Mouse (Mus musculus): ENCODE measurements around the gene Mmp24.
"Not testable (repeated sequence)": the region's sequence is repeated elsewhere in the genome, so short reads cannot be mapped to it uniquely, and the experiment has no call there.

Mmp24 gene

DNA sequence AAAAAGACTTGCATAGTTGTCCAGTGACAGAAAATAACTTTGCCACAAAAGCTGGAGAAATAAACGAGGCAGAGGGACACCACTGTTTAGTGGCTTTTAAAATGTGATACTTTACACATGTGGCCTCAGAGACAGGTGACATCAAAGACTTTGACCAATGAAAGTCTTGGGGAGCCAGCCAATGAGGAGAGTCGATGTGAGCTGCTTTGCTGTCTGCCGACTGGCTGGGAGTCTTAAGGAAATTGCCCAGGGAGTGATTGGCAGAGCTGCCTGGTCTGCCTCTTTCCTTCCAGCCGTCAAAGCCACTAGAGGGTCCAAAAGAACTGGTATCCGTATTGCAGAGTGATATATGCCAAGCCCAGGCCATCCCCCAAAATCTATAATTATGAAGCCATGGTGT lies 39.7 kb downstream of the Mmp24 start:
- no peak for DNase-seq (ENCODE audit: low spot score)

DNA sequence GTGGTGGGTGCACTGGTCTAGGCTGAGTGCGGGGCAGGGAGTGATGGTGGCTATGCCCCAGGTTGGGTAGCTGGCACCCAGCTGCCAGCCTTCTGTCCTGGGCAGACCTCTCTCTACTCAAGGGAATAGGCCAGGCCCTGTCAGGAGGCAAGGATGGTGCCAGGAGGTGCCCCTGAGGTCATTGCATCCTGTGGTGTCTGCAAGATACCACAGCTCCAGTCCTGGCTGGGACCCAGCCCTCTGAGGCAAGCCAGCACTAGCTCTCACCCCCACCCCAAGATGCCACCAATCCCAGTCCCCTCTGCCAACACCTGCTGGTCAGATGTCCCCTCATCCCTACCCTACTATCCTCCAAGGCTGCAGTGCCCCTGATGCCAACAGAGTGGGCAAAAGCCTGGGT lies 41.0 kb downstream of the Mmp24 start:
- DNase-seq (ENCODE audit: low spot score) = no peak

DNA sequence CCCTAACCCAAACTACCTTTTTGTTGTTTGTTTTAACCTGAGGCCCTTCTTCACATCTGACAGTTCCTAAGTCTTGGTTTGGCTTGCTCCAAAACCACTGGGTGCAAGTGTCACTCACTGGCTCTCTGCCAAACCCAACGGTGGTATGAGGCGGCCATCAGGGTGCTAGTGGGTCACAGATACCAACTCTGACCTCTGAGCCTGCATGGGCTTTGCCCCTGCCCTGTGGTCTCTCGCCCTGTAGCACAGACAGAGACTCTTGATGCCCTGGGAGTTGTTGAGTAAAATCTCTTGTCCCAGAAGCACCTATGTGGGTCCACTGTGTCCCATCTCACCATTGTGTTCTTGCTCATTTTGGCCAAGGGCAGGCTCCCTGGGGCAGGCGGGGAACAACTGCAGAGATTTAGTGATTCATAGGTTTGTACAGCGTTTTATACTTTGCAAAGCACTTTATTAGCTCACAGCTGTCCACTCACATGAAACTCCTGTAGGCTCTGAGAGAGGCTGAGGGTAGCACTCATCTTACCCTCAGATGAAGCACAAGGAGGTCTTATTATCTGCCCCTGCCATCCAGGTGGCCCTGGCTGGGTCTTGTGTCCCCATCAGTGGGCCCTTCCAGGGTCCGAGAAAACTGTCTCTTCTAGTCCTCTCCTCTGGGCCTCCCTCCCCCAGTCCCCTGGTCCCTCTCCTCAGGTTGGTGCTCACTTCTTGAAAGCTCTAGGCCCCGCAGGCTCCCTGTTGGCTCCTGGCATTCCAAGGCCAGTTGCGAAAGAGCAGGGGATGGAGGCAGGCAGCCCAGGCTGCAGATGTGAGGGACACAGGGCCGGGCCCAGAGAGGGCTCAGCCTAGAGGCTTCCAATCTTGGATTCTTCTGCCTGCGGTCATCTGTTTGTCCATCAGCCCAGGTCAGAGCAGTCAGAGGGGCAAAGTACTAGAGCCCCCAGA lies 42.4 kb downstream of the Mmp24 start:
- DNase-seq (ENCODE audit: low spot score) = peak; percentile 47

DNA sequence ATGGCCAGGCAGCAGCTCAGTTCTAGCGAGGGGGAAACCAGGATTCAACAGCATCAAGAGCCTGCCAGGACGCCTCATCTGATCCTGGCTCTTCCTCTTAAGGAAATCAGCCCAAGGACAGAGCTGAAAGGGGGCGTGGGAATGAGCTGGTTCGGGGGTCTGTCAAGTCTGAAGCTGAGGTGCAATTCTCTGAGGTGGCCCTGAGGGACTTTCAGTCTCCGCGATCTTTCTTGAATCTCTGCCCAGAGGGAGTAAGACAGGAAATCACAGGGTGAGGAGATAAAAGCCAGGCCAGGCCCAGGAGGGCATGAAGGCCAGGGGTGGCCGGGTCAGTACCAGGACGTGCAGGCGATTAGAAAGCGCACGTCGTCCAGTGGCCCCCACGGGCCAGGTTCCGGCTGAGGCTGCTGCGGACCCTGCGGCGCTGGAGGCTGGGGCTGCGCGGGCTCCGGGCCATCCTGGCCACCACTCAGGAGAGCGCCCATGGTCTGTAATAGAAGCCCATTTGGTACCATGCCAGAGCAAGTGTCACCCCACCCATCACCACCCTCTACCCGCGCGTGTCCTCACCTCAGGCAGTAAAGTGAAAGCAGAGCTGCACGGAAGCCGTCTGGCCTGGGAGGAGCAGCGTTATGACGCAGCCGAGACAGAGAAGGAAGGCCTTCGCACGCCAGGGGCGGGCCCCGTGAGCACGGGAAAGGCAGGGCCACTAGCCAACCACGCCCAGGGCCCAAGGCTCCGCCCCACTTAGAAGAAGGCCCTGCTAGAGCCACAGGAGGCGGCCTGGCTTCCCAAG lies 43.7 kb downstream of the Mmp24 start:
- peak; percentile 97 for DNase-seq (ENCODE audit: low spot score)

DNA sequence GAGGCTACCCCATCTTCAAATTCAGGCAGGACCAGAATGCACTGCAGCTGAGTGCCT lies 44.1 kb downstream of the Mmp24 start, which contains the start of gene BC029722:
BC029722 (minus strand) TSS at position 35 of the 57 bp plus-strand sequence.
- no peak for DNase-seq (ENCODE audit: low spot score)

DNA sequence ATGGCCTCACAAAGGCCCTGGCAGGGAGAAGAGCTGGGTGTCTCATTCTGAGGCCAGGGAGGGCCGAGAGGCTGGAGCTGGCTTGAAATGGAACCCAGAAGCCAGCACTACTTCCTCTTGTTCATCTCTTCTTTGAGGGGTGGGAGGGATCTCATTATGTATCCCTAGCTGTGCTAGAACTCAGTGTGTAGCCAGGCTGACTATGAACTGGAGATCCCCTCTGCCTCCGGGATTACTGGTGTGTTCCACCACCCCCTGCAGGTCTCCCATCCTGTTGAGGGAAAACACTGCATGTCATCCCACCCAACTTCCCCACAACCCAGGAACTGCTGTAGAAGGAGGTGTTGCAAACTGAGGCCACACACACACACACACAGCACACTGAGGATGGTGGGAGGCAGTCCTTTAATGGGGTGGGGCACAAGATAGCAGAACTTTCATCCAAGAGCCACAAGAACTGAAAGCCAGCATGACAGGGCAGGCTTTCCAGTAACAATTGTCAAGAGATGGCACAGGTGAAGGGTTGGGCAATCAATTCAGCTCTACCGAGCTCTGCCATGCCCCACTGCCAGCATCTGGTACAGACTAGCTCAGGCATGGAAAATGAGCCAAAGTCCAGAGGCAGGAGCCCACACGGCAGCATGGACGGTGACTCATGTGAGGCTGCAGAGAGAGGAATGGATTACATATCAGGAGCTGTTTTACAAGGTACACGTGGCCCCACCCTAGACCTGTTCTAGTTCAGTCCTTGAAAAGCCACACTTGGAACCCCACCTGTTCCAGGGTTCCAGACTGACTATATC lies 44.5 kb downstream of the Mmp24 start:
- peak; percentile 37 for DNase-seq (ENCODE audit: low spot score)

DNA sequence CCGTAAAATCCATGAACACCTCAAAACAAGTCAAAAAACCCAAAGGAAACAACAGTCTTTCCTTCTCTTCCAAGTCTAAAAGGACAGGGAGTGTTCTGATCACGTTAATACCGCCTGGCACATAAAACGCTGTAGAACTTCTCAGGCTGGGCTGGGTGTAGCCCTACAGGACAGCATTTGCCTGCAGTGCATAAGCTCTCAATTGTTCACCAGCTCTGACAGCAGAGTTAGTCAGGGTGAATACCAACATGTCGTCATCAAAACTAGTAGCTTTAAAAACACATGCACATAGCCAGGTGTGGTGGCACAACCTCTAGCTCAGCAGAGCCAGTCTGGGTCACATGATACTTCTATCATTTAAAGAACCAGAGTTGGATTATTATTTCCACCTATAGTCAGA lies 45.6 kb downstream of the Mmp24 start:
- DNase-seq (ENCODE audit: low spot score) = no peak

DNA sequence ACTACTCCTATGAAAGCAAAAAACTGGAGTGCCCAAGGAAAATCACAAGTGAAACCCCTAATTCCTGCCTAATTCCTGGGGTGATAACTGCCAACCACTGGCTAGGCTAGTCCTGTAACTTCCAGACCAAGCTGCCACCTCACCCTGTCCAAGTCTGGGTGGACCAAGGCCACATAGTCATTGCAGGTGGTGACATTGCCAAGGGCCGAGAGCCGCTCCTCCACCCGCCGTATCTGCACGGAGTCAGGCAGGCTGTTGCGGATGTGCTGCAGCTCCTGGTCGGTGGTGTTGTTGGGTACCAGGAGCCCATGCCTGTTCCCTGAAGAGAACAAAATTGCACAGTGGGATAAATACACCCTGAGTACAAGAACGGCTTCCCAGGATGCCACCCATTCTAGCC lies 48.6 kb downstream of the Mmp24 start:
- no peak for DNase-seq (ENCODE audit: low spot score)

DNA sequence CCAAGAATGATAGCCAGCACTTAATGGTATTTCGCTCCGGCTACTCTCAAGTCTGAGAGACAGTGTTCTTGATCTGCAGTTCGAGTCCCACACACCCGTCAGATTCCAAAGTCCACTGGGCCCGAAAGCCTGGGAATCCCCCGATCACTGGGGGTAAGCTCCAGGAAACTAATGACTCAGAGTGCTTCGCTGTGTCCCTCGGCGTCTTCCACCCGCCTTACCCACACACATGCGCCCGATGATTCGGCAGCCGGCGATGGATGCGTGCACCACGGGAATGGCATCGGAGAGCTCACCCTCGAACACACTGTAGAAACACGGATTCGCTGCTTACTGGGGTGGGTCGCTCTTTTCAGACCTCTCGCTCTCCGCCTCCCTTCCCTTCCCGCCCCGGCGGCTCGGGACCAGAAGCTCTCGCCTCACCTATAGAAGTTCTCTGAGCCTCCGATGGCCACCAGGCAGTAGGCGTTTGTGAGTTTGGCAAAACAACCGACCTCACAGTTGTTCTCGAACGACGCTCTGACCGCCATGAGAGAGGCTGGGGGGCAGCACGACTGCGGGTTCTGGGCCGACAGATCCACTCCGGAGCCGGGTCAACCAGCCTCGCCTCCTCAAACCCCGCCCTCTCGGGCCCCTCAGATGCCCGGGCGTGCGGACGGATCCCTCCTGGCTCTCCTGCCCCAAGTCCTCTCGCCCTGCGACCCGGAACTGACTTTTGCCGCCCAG lies 50.9 kb downstream of the Mmp24 start:
- DNase-seq (ENCODE audit: low spot score) = no peak

DNA sequence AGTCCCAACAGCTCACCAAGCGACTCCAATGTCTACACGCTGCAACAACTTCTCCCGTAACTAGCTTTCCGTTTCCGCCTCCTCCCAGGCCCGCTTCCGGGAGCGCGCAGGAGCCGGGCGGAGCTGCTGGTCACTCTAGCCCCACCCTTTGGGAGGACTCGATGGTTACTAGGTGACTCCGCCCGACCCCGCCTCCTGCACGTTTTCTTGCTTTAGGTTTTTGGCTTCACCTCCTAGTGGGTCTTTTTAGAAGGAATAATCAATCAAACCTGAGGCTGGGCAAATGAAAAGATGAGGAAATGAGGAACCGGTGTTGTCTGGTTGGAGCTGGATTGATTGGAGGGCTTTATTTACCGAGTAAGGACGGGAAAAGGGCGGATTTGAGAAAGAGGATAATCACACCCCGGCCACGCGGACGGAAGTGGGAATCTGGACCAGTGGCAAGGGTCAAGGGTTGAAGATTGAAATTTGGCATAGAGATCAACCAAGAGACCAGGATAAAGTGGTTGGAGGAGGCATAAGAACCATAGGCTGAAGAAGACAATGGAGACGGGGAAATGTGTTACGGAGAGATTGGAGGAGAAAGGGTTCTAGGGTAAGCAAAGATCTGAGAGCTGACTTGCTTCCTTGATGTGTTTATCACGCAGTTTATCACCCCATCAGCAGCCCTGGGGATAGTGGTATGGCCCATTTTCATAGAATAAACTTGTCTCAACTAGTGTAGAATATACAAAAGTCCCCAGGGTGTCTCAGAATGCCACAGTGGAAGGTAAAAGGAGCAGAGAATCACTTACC lies 51.7 kb downstream of the Mmp24 start, which contains the start of gene Eif6:
Eif6 (minus strand) TSS at position 296 of the 795 bp plus-strand sequence.
- DNase-seq (ENCODE audit: low spot score) = peak; percentile 91

DNA sequence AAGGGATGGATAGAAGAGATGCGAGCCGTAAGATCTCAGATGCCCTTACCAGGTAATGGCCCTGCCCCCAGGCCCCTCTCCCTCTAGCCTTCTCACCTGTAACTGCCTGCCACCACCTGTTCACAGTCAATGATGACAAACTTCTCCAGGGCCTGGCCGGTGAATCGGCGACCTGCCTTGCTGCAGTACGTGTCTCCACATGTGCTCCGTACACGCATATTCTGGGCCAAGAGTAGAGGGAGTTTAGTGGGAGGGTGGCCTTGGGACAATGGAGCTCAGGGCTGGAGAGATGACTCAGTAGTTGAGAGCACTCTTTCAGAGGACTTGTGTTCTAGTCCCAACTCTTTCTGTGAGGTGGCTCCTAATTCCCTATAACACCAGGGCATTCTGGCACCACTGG lies 55.7 kb downstream of the Mmp24 start:
- DNase-seq (ENCODE audit: low spot score) = peak; percentile 63

DNA sequence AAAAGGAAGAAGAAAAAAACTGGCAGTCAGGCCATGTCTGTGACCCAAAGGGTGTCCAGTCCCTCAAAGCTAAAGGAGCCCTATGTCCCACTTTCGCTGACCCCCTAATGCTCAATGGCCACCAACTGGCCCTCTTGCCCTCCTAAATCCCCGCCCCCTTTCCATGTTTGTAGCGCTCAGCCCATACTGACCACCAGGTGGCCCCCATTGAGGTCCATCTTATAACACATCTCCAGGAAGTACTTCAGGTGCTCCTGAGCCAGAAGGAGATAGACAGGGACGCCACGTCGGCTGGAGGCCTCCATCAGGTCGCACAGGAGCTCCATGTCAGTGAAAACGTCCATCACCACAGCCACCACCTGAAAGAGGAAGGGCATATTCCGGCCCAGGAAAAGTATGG lies 56.2 kb downstream of the Mmp24 start:
- no peak for DNase-seq (ENCODE audit: low spot score)

DNA sequence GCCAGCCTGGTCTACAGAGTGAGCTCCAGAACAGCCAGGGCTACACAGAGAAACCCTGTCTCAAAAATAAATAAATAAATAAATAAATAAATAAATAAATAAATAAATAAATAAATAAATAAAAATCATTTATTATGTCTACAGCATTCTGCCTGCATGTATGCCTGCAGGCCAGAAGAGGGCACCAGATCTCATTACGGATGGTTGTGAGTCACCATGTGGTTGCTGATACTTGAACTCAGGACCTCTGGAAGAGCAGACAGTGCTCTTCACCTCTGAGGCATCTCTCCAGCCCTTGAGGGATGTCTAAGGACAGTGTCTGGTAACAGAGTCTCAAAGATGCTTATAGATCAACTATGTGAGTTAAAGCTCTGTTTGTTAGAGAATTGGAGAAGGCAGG lies 56.9 kb downstream of the Mmp24 start:
- DNase-seq (ENCODE audit: low spot score) = not testable (repeated sequence)

DNA sequence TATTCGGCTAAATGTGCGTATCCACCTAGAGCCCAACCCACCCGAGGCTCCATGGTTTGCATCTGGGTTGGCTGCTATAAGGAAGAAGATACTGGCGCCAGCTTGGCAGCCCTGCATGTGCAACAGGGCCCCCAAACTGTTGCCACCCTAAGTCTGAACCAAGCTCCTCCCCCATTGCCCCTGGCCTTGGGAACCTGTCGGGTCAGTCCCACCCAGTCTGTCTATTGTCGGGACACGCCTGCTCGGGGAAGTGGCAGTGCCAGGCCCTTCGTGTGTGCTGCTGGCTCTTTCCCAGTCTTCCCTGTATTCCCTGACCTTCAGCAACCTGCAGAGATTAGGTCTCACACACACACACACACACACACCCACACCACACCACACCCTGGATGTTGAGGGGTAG lies 59.6 kb downstream of the Mmp24 start, which contains the start of gene Fam83c:
Fam83c (minus strand) TSS at position 123 of the 400 bp plus-strand sequence.
- peak; percentile 43 for DNase-seq (ENCODE audit: low spot score)

DNA sequence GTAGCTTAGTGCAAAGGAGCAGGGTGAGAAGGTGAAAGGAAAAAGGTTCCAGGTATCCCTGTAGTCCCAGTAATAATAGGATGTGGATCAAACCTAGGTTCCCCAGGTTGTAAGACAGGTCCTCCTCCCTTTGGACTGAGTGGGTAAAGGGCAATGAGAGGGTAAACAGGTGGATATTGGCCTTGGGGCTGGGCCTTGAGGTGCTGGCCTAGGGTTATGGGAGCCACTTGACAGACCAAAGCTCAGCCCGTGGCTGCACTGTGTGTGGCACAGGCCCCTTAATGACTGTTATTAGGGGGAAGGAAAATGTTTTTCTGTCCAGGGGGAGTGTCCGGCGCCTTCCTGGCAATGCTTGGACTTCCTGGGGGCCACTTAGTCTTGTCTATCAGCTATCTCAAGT lies 62.8 kb downstream of the Mmp24 start:
- no peak for DNase-seq (ENCODE audit: low spot score)

DNA sequence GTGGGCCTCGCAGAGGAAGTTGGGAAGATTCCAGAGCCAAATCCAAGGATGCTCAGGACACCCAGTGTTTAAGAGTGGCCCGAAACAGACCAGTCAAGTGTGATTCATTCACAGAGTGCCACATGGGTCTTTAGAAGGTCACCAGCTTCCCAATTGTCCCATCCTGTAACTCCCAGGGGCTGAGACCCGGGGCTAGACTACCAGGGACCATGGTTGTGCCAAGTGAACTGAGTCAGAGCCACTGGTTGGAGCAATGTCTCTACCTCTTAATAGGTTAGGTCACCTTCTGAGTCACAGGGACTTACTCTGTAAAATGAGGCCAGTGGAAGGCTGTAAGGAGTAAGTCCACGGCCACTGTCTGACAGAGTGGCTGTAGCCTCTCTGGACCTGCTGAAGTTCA lies 63.8 kb downstream of the Mmp24 start:
- no peak for DNase-seq (ENCODE audit: low spot score)

DNA sequence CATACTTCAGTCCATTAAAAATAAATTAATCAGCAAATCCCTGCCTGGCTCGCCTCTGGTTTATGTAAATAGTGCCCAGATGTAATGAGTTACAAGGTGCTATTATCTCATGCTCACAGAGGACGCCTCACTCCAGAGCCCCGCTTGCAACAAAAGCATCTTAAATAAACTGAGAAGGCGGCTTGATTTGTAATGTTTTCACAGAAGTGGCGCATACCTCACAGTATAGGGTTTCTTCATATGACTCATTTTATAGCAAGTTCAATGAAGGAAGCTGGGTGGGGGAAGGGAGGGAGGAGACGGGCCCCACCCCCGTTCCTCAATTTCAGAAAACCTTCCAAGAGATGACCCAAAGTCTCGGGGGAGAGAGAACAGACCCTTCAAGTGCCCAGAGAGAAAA lies 71.8 kb downstream of the Mmp24 start:
- DNase-seq (ENCODE audit: low spot score) = no peak

DNA sequence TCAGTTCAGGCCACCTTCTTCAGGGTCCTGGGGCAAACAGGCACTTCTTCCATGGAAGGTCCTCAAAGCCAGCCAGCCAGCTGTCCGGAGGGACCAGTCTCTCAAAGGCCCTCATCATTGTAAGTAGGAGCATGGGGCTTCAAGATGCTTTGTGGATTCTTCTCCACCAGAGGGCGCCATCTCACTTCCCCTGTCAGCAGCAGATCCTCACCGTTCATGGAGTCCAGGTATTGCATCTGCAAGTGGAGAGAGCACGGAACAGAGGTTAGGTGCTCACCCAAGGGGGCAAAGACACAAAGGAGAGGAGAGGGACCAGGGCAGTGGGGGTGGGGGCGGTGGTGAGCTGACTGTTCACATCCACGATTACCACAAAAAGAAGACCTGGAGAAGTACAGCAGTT lies 73.1 kb downstream of the Mmp24 start:
- peak; percentile 83 for DNase-seq (ENCODE audit: low spot score)

DNA sequence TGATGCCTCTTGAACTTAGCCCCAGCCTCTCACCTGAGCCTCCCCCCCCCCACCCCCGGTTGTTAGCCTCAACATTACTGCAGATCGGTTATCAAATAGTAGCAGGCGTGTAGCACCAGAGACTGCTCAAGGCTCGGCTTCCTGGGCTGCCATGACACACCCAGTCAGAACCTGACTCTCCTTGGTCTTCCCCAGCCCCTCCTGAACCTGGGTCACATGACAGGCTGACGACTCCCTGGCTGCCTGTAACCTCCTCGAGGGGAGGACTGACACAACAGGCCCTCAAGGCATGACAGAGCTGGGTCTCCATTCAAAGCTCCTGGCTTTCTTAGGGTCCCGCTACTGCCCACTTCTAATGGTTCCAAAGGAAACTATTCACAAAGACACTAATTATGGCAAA lies 74.3 kb downstream of the Mmp24 start:
- no peak for DNase-seq (ENCODE audit: low spot score)

DNA sequence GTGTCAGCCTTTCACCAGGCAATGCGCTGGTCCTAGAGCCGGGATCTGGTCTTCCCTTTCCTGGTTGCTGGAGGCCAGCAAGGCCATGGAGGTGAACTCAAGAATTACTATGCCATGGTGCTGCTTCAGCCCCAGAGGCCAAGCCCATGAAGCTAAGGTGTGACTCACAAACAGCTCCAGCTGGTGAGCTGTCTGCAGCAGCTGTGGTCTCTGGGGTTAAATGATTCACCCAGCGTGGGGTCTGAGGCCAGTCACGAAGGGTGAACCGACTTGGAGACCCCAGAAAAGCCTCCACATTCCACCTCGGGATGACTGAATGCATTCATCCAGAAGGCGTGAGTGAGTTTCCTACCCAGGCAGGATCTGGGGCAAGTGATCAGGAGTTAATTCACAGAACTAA lies 75.0 kb downstream of the Mmp24 start:
- DNase-seq (ENCODE audit: low spot score) = no peak

DNA sequence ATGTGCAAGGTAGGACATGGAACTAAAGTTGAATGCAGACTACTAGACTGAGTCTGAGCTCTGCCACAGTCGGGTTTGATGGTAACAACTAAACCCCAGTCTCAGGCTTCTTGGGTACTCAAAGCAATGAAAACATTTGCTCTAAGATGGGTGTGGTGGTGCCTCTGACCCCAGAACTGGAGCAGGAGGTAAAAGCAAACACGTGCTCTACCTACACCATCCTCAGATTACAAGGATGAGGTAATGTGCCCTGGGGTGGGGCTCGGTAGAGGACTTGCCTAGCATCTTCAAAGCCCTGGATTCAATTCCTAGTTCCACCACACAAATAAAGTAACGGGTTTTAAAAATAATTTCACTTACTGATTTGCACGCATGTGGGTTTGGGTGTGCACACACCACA lies 77.4 kb downstream of the Mmp24 start:
- DNase-seq (ENCODE audit: low spot score) = no peak

Data from urinary bladder, postnatal 14 days (tissue).